ENCODE assay signal across 8 mouse cellular contexts in genomic region chr12:79910884-79911759, GRCm38 (mm10).
A peak's percentile ranks its signal among the peaks of the same experiment; 100 is the strongest.
DNase-seq lines count a peak whose midpoint lies in the region; ATAC-seq and TF ChIP-seq lines count a peak whose summit lies in the region.

No protein-coding gene starts in this region.

- no peak for ATAC-seq in cerebellum, adult (ENCODE audit: insufficient number of reproducible peaks, low FRiP score, low TSS enrichment)
- ATAC-seq in embryonic facial prominence, embryonic 12.5 days (ENCODE audit: insufficient number of reproducible peaks, insufficient read depth, low FRiP score, low TSS enrichment): peak; percentile 68
- ATAC-seq in midbrain, embryonic 12.5 days (ENCODE audit: low FRiP score, low read depth): peak; percentile 76

- H3K4me1 ChIP-seq in cerebellum, adult 2 months (ENCODE audit: control insufficient read depth, insufficient read depth, low read length): no peaks in the 10 kb centered on the region
- peaks cover 20% of the 10 kb centered on the region for H3K4me1 ChIP-seq in embryonic facial prominence, embryonic 12.5 days
- peaks cover 24% of the 10 kb centered on the region for H3K4me1 ChIP-seq in midbrain, embryonic 12.5 days

- no peak overlapping the region for H3K27ac ChIP-seq in cerebellum, adult 2 months (ENCODE audit: insufficient read depth, low read length)
- H3K27ac ChIP-seq in embryonic facial prominence, embryonic 12.5 days: peak overlapping the region; percentile 58
- peak overlapping the region; percentile 79 for H3K27ac ChIP-seq in midbrain, embryonic 12.5 days (replicated peaks)

- no peak for TF ChIP-seq CTCF in cerebellum, adult 2 months (IDR thresholded peaks at IDR 0.05; ENCODE audit: borderline replicate concordance, insufficient read depth, low read depth, low read length)

- no peaks in the 10 kb centered on the region for H3K27me3 ChIP-seq in cerebellum, adult 2 months (ENCODE audit: control insufficient read depth, insufficient read depth, low read length)
- H3K27me3 ChIP-seq in embryonic facial prominence, embryonic 12.5 days: no peaks in the 10 kb centered on the region
- H3K27me3 ChIP-seq in midbrain, embryonic 12.5 days: no peaks in the 10 kb centered on the region

- no peak overlapping the region for H3K9ac ChIP-seq in embryonic facial prominence, embryonic 12.5 days
- H3K9ac ChIP-seq in midbrain, embryonic 12.5 days (replicated peaks): no peak overlapping the region

- TF ChIP-seq POLR2A in cerebellum, adult 2 months (IDR thresholded peaks at IDR 0.05; ENCODE audit: borderline replicate concordance, insufficient read depth, low read length): no peak

- H3K4me2 ChIP-seq in embryonic facial prominence, embryonic 12.5 days (replicated peaks): no peak overlapping the region
- H3K4me2 ChIP-seq in midbrain, embryonic 12.5 days (replicated peaks): no peak overlapping the region

- no peaks in the 10 kb centered on the region for H3K9me3 ChIP-seq in embryonic facial prominence, embryonic 12.5 days
- no peaks in the 10 kb centered on the region for H3K9me3 ChIP-seq in midbrain, embryonic 12.5 days

- H3K4me3 ChIP-seq in cerebellum, adult 2 months (replicated peaks; ENCODE audit: insufficient read depth, low read depth, low read length): no peak overlapping the region
- H3K4me3 ChIP-seq in embryonic facial prominence, embryonic 12.5 days: no peak overlapping the region
- no peak overlapping the region for H3K4me3 ChIP-seq in midbrain, embryonic 12.5 days

- WGBS in cerebellum, adult 2 months: 44% methylated on average over 15 of the region's 15 CpGs
- WGBS in embryonic facial prominence, embryonic 12.5 days: 18% methylated on average over 15 of the region's 15 CpGs
- 7% methylated on average over 15 of the region's 15 CpGs for WGBS in midbrain, embryonic 12.5 days

- DNase-seq in cerebellum, adult 2 months: peak; percentile 34 to 51
- DNase-seq in layer of hippocampus, adult 18-20 months (ENCODE audit: low spot score in 2 of 2): peak; percentile 32 to 67
- DNase-seq in spleen, adult 18-20 months: no peak
- DNase-seq in adrenal gland, postnatal 10 days: no peak
- no peak for DNase-seq in T-cell, adult 2 months (ENCODE audit: low spot score)

- H3K36me3 ChIP-seq in embryonic facial prominence, embryonic 12.5 days: no peaks in the 10 kb centered on the region
- H3K36me3 ChIP-seq in midbrain, embryonic 12.5 days: no peaks in the 10 kb centered on the region

Comparison
In these comparisons a context has a peak if more than half of its experiments do, and no peak if none do; other contexts are left out.
1. DNase-seq: peak in cerebellum, adult 2 months (2 of 2) and layer of hippocampus, adult 18-20 months (2 of 2); none in spleen, adult 18-20 months (0 of 2), adrenal gland, postnatal 10 days (single experiment) and T-cell, adult 2 months (single experiment).